22 mouse cellular contexts compared by ENCODE assay signal in the genomic region with DNA sequence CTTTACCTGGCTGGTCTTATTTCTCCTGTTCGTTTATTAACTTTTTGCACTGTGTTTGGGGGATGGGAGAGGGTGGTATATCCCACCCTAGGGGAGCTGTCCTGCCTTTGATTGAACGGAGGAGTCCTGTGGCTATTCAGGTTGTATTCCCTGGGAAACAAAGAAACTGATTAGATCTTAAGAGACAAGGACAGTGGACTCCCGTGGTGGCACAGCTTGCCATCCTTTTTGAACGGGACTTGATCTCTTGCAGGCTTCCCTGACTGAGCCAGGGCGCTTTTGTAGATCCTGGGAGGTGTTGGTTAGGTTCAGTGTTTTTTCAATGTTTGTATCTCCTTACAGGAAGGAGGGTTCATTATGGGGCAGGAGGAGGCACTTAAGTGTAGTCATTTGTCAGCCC. TPM values are rescaled to one million over a fixed set of nuclear protein-coding genes. Genes with fewer than 3 reads are reported as not detected.
DNase-seq lines count a peak whose midpoint lies in the region; ATAC-seq and TF ChIP-seq lines count a peak whose summit lies in the region.
"Had no signal": no experiment of that assay in that cellular context is flagged by ENCODE, and none has a peak within 500 bp of the region (broad histone marks: within the 10 kb centered on the region; RNA-seq: fewer than 3 reads in every experiment).

No protein-coding gene starts in this region.

- H3K4me2 ChIP-seq in kidney, postnatal 0 days (ENCODE audit: low read length), result no peak overlapping the region
- H3K4me2 ChIP-seq: embryonic facial prominence, embryonic 13.5 days; forebrain, embryonic 12.5 days; hindbrain, embryonic 12.5 days had no signal

- no peak overlapping the region for H3K9ac ChIP-seq in kidney, postnatal 0 days (ENCODE audit: low read depth, low read length)
- H3K9ac ChIP-seq: embryonic facial prominence, embryonic 13.5 days; forebrain, embryonic 12.5 days; hindbrain, embryonic 12.5 days had no signal

- DNase-seq in kidney, postnatal 0 days (ENCODE audit: low spot score), result peak; percentile 30
- DNase-seq in kidney, adult 11 months, result no peak
- DNase-seq in R1 (ENCODE audit: low read depth, low spot score), result peak; percentile 64
- peak; percentile 16 for DNase-seq in embryo, embryonic 11 days
- peak; percentile 43 for DNase-seq in mesoderm, embryonic 11.5 days (ENCODE audit: low read depth, low spot score)
- DNase-seq in layer of hippocampus, adult 9-11 months, result no peak
- no peak for DNase-seq in gastrocnemius, postnatal 4 days (ENCODE audit: low spot score in 2 of 2)
- DNase-seq: adrenal gland, postnatal 36 days; cerebellum, adult 2 months; cerebellum, postnatal 10 days; gastrocnemius, postnatal 14 days; heart, postnatal 10 days; heart, postnatal 4 days had no signal

- H3K4me1 ChIP-seq in kidney, postnatal 0 days (replicated peaks; ENCODE audit: insufficient read depth, low read length), result peaks cover 9% of the 10 kb centered on the region

- no peaks in the 10 kb centered on the region for H3K36me3 ChIP-seq in kidney, postnatal 0 days (ENCODE audit: insufficient read depth, low read length)
- H3K36me3 ChIP-seq: embryonic facial prominence, embryonic 13.5 days; G1E; hindbrain, embryonic 12.5 days had no signal

- 29% methylated on average over 5 of the region's 5 CpGs for WGBS in kidney, postnatal 0 days

- ATAC-seq in kidney, postnatal 0 days (replicated peaks; ENCODE audit: low FRiP score, low read depth), result no peak
- ATAC-seq: activated CD4-positive, CD25-positive, alpha-beta regulatory T cell, adult 4 months; forebrain, embryonic 16.5 days; hindbrain, embryonic 16.5 days; inflammation-experienced regulatory T-cells, adult 6 months; intestine, postnatal 0 days had no signal

- no peaks in the 10 kb centered on the region for H3K27me3 ChIP-seq in kidney, postnatal 0 days (ENCODE audit: insufficient read depth, low read length)
- H3K27me3 ChIP-seq: embryonic facial prominence, embryonic 13.5 days; forebrain, embryonic 12.5 days; hindbrain, embryonic 12.5 days had no signal

- H3K27ac ChIP-seq in kidney, postnatal 0 days, result no peak overlapping the region
- H3K27ac ChIP-seq: forebrain, embryonic 12.5 days; hindbrain, embryonic 12.5 days had no signal

- no peaks in the 10 kb centered on the region for H3K9me3 ChIP-seq in kidney, postnatal 0 days (replicated peaks; ENCODE audit: low read length)
- H3K9me3 ChIP-seq: embryonic facial prominence, embryonic 13.5 days; forebrain, embryonic 12.5 days; G1E; hindbrain, embryonic 12.5 days had no signal

- no peak for TF ChIP-seq CTCF in kidney, postnatal 0 days (IDR thresholded peaks at IDR 0.05; ENCODE audit: low read depth)

- no peak overlapping the region for H3K4me3 ChIP-seq in kidney, postnatal 0 days (replicated peaks; ENCODE audit: low read depth, low read length)
- H3K4me3 ChIP-seq: embryonic facial prominence, embryonic 13.5 days; forebrain, embryonic 12.5 days; hindbrain, embryonic 12.5 days had no signal

RNA-seq across cellular contexts. Expression of gene Cachd1, which starts 50.9 kb away (rescaled TPM):
- polyA plus RNA-seq in kidney, postnatal 0 days (2015; fragmentation: Nextera tagmentation; extraction: Ambion mirVana), result 11.7 and 12.2 TPM in 2 replicates
- total RNA-seq in gastrocnemius, postnatal 4 days (2021), result 10 to 100 TPM; 12.3 to 14.7 TPM
- polyA plus RNA-seq: activated CD4-positive, CD25-positive, alpha-beta regulatory T cell, adult 4 months; inflammation-experienced regulatory T-cells, adult 6 months had no signal

Comparison
In these comparisons a context has a peak if more than half of its experiments do, and no peak if none do; other contexts are left out.
1. DNase-seq: peak in kidney, postnatal 0 days (single experiment), R1 (single experiment), embryo, embryonic 11 days (single experiment) and mesoderm, embryonic 11.5 days (single experiment); none in kidney, adult 11 months (single experiment), layer of hippocampus, adult 9-11 months (single experiment) and gastrocnemius, postnatal 4 days (0 of 2).